ENCODE assay signal across 8 mouse cellular contexts in genomic region chr9:22411002-22411857, GRCm38 (mm10). TPM values are rescaled to one million over a fixed set of nuclear protein-coding genes. Genes with fewer than 3 reads are reported as not detected.
A peak's percentile ranks its signal among the peaks of the same experiment; 100 is the strongest.
DNase-seq lines count a peak whose midpoint lies in the region; ATAC-seq and TF ChIP-seq lines count a peak whose summit lies in the region.

TSS of gene 9530077C05Rik (plus strand) at chr9:22411513.

- H3K4me1 ChIP-seq in embryonic fibroblast, embryonic 13.5 days (ENCODE audit: control insufficient read depth, insufficient read depth, low read length): no peaks in the 10 kb centered on the region
- peaks cover 3% of the 10 kb centered on the region; the same call in 1 of the 2 replicates for H3K4me1 ChIP-seq in heart, embryonic 10.5 days
- H3K4me1 ChIP-seq in kidney, embryonic 14.5 days (ENCODE audit: control insufficient read depth, insufficient read depth, low read length): no peaks in the 10 kb centered on the region
- H3K4me1 ChIP-seq in limb, embryonic 14.5 days (ENCODE audit: control insufficient read depth, insufficient read depth, low read length): no peaks in the 10 kb centered on the region
- H3K4me1 ChIP-seq in midbrain, embryonic 16.5 days (ENCODE audit: control insufficient read depth, insufficient read depth, low read length): peaks cover 9% of the 10 kb centered on the region
- H3K4me1 ChIP-seq in spleen, adult 2 months (ENCODE audit: control insufficient read depth, insufficient read depth, insufficient read length): peaks cover 4% of the 10 kb centered on the region; the same call in 1 of the 2 replicates

- no peak for TF ChIP-seq POLR2A in embryonic fibroblast, embryonic 13.5 days (IDR thresholded peaks at IDR 0.05; ENCODE audit: low read depth, low read length)
- TF ChIP-seq POLR2A in limb, embryonic 14.5 days (IDR thresholded peaks at IDR 0.05; ENCODE audit: borderline replicate concordance, extremely low read depth, insufficient read depth, insufficient read length): 0 out of 2 replicates have a peak, but pooled peaks have one; percentile 28
- TF ChIP-seq POLR2A in spleen, adult 2 months (IDR thresholded peaks at IDR 0.05; ENCODE audit: low read depth, low read length): no peak

- H3K27ac ChIP-seq in embryonic fibroblast, embryonic 13.5 days (ENCODE audit: insufficient read depth, low read length): no peak within 1 kb of the TSS
- H3K27ac ChIP-seq in heart, embryonic 10.5 days: peak within 1 kb of the TSS; percentile 81
- H3K27ac ChIP-seq in kidney, embryonic 14.5 days (ENCODE audit: low read depth, low read length): no peak within 1 kb of the TSS
- H3K27ac ChIP-seq in limb, embryonic 14.5 days (replicated peaks; ENCODE audit: low read depth, low read length): 0 out of 2 replicates have a peak within 1 kb of the TSS, but pooled peaks have one; percentile 19
- H3K27ac ChIP-seq in midbrain, embryonic 16.5 days (ENCODE audit: low read length): peak within 1 kb of the TSS; percentile 87
- no peak within 1 kb of the TSS for H3K27ac ChIP-seq in spleen, adult 2 months (ENCODE audit: insufficient read depth, low read length)

- peak within 1 kb of the TSS; percentile 63 for H3ac ChIP-seq in C2C12 (ENCODE audit: control insufficient read depth, insufficient read length, low read depth)

- H3K4me2 ChIP-seq in kidney, embryonic 14.5 days (replicated peaks; ENCODE audit: low read depth, low read length): peak within 1 kb of the TSS; percentile 70
- peak within 1 kb of the TSS; percentile 83 for H3K4me2 ChIP-seq in limb, embryonic 14.5 days (replicated peaks; ENCODE audit: low read depth, low read length, severe bottlenecking)
- H3K4me2 ChIP-seq in midbrain, embryonic 16.5 days (ENCODE audit: low read length): peak within 1 kb of the TSS; percentile 69

- no peaks in the 10 kb centered on the region for H3K27me3 ChIP-seq in C2C12 (ENCODE audit: control insufficient read depth, insufficient read depth, insufficient read length)
- no peaks in the 10 kb centered on the region; the same call in 1 of the 2 replicates for H3K27me3 ChIP-seq in heart, embryonic 10.5 days (ENCODE audit: insufficient read depth, poor library complexity, severe bottlenecking)
- H3K27me3 ChIP-seq in kidney, embryonic 14.5 days (ENCODE audit: control insufficient read depth, insufficient read depth, low read length): no peaks in the 10 kb centered on the region
- H3K27me3 ChIP-seq in limb, embryonic 14.5 days (ENCODE audit: control insufficient read depth, insufficient read depth, low read length): no peaks in the 10 kb centered on the region
- H3K27me3 ChIP-seq in midbrain, embryonic 16.5 days (ENCODE audit: control insufficient read depth, insufficient read depth, low read depth, low read length): no peaks in the 10 kb centered on the region
- no peaks in the 10 kb centered on the region for H3K27me3 ChIP-seq in spleen, adult 2 months (ENCODE audit: control insufficient read depth, insufficient read depth, low read length)

- no peaks in the 10 kb centered on the region for H3K36me3 ChIP-seq in C2C12 (ENCODE audit: control insufficient read depth, insufficient read depth)
- H3K36me3 ChIP-seq in heart, embryonic 10.5 days: no peaks in the 10 kb centered on the region
- no peaks in the 10 kb centered on the region for H3K36me3 ChIP-seq in kidney, embryonic 14.5 days (ENCODE audit: control insufficient read depth, insufficient read depth, low read length)
- H3K36me3 ChIP-seq in limb, embryonic 14.5 days (ENCODE audit: control insufficient read depth, insufficient read depth, low read length): no peaks in the 10 kb centered on the region
- no peaks in the 10 kb centered on the region for H3K36me3 ChIP-seq in midbrain, embryonic 16.5 days (ENCODE audit: control insufficient read depth, insufficient read depth, low read length)
- no peaks in the 10 kb centered on the region for H3K36me3 ChIP-seq in spleen, adult 2 months (ENCODE audit: control insufficient read depth, insufficient read depth, low read length)

- no peaks in the 10 kb centered on the region for H3K9me3 ChIP-seq in heart, embryonic 10.5 days
- no peaks in the 10 kb centered on the region for H3K9me3 ChIP-seq in kidney, embryonic 14.5 days (ENCODE audit: control insufficient read depth, low read length)
- no peaks in the 10 kb centered on the region for H3K9me3 ChIP-seq in limb, embryonic 14.5 days (ENCODE audit: control insufficient read depth, low read length)
- H3K9me3 ChIP-seq in midbrain, embryonic 16.5 days (replicated peaks; ENCODE audit: control insufficient read depth, low read length, poor library complexity, severe bottlenecking): no peaks in the 10 kb centered on the region

- H3K9ac ChIP-seq in kidney, embryonic 14.5 days (ENCODE audit: low read depth, low read length): peak within 1 kb of the TSS; percentile 50
- peak within 1 kb of the TSS; percentile 61 for H3K9ac ChIP-seq in limb, embryonic 14.5 days (ENCODE audit: low read depth, low read length, severe bottlenecking)
- H3K9ac ChIP-seq in midbrain, embryonic 16.5 days (ENCODE audit: low read depth, low read length): peak within 1 kb of the TSS; percentile 86

- 1% methylated on average over 43 of the region's 43 CpGs for WGBS in heart, embryonic 10.5 days
- 1% methylated on average over 43 of the region's 43 CpGs for whole genome bisulfite sequencing in kidney, embryonic 14.5 days
- under 1% methylated on average over 43 of the region's 43 CpGs for WGBS in limb, embryonic 14.5 days
- under 1% methylated on average over 43 of the region's 43 CpGs for WGBS in midbrain, embryonic 16.5 days
- 2% methylated on average over 43 of the region's 43 CpGs for WGBS in spleen, adult 2 months

- peak; percentile 94 for TF ChIP-seq CTCF in C2C12 (IDR thresholded peaks at IDR 0.05; ENCODE audit: control insufficient read depth, insufficient read depth, insufficient read length)
- peak; percentile 97 for TF ChIP-seq CTCF in embryonic fibroblast, embryonic 13.5 days (IDR thresholded peaks at IDR 0.05; ENCODE audit: borderline replicate concordance, insufficient read depth, low read length)
- peak; percentile 83 for TF ChIP-seq CTCF in spleen, adult 2 months (IDR thresholded peaks at IDR 0.05; ENCODE audit: extremely low read depth, insufficient read depth, insufficient read length, insufficient replicate concordance)

- peak; percentile 100 for DNase-seq in brain, adult 2 months (ENCODE audit: low read depth, low spot score)
- DNase-seq in heart, embryonic 10.5 days (ENCODE audit: low spot score): peak; percentile 99
- peak; percentile 97 for DNase-seq in limb, embryonic 14.5 days (ENCODE audit: low spot score)
- peak; percentile 80 to 94 for DNase-seq in spleen, adult 2 months (ENCODE audit: low read depth in 1 of 2, low spot score in 2 of 2)

- ATAC-seq in kidney, embryonic 14.5 days (ENCODE audit: low FRiP score, low TSS enrichment): peak; percentile 98
- ATAC-seq in limb, embryonic 14.5 days (ENCODE audit: low FRiP score, low read depth): peak; percentile 99
- ATAC-seq in midbrain, embryonic 16.5 days: peak; percentile 99

- no peaks in the 10 kb centered on the region for H3K79me3 ChIP-seq in C2C12 (ENCODE audit: low read depth)

- no peaks in the 10 kb centered on the region for H3K79me2 ChIP-seq in C2C12 (ENCODE audit: control insufficient read depth, insufficient read depth)

- peak within 1 kb of the TSS; percentile 31 for H3K4me3 ChIP-seq in C2C12 (ENCODE audit: insufficient read depth, poor library complexity, severe bottlenecking)
- H3K4me3 ChIP-seq in embryonic fibroblast, embryonic 13.5 days (ENCODE audit: insufficient read depth, low read length): peak within 1 kb of the TSS; percentile 56
- H3K4me3 ChIP-seq in heart, embryonic 10.5 days: peak within 1 kb of the TSS; percentile 74
- peak within 1 kb of the TSS; percentile 52 for H3K4me3 ChIP-seq in kidney, embryonic 14.5 days (ENCODE audit: low read length)
- H3K4me3 ChIP-seq in limb, embryonic 14.5 days (replicated peaks; ENCODE audit: low read length): peak within 1 kb of the TSS; percentile 58
- peak within 1 kb of the TSS; percentile 73 for H3K4me3 ChIP-seq in midbrain, embryonic 16.5 days (ENCODE audit: low read depth, low read length)
- H3K4me3 ChIP-seq in spleen, adult 2 months (ENCODE audit: extremely low read depth, insufficient read depth, insufficient read length): peak within 1 kb of the TSS; percentile 61

TF ChIP-seq in C2C12, 6 proteins besides CTCF, POLR2A, EP300 and RAD21:
- TF ChIP-seq CEBPB (IDR thresholded peaks at IDR 0.05; ENCODE audit: low read depth): no peak
- peak; percentile 74 for TF ChIP-seq MAX (IDR thresholded peaks at IDR 0.05)
TF ChIP-seq in C2C12: peak in this region for 1.

RNA-seq across cellular contexts. Expression of gene 9530077C05Rik, which starts in this region (rescaled TPM):
- polyA plus RNA-seq in C2C12 (2012; fragmentation: generic; extraction: Trizol): 1.0 TPM
- 0.84 and 1.1 TPM in 2 replicates for polyA plus RNA-seq in embryonic fibroblast, embryonic 13.5 days (2011; ENCODE audit: insufficient read length, low read depth, missing spikeins)
- 3.3 and 4.6 TPM in 2 replicates for polyA plus RNA-seq in heart, embryonic 10.5 days (2016; fragmentation: Nextera tagmentation; extraction: Ambion mirVana)
- 3.9 and 5.8 TPM in 2 replicates for polyA plus RNA-seq in kidney, embryonic 14.5 days (2014; fragmentation: Nextera tagmentation; extraction: Ambion mirVana)
- polyA plus RNA-seq in limb, embryonic 14.5 days (2012; rRNA removed): 3.6 and 3.7 TPM in 2 replicates
- polyA plus RNA-seq in limb, embryonic 14.5 days (2014; fragmentation: Nextera tagmentation; extraction: Ambion mirVana): 4.8 and 5.2 TPM in 2 replicates
- polyA plus RNA-seq in midbrain, embryonic 16.5 days (2015; fragmentation: Nextera tagmentation; extraction: Ambion mirVana): 17.3 and 19.7 TPM in 2 replicates
- 0.21 and 0.36 TPM in 2 replicates for polyA plus RNA-seq in spleen, adult 2 months (2012; rRNA removed)

Comparison
In these comparisons a context has a peak if more than half of its experiments do, and no peak if none do; other contexts are left out.
1. Peak in DNase-seq and H3K4me3 ChIP-seq in spleen, adult 2 months; RNA of the gene not detected or under 1 TPM.
2. H3K27ac ChIP-seq: peak in heart, embryonic 10.5 days (single experiment), limb, embryonic 14.5 days (single experiment) and midbrain, embryonic 16.5 days (single experiment); none in embryonic fibroblast, embryonic 13.5 days (single experiment), kidney, embryonic 14.5 days (single experiment) and spleen, adult 2 months (single experiment).
3. Peak in every context shown above with its lines, with median percentiles within 50 percentile points of each other: H3K4me3 ChIP-seq, CTCF ChIP-seq, DNase-seq, ATAC-seq, H3K4me2 ChIP-seq and H3K9ac ChIP-seq.